Mouse (Mus musculus) lung, postnatal 10 days (tissue): ENCODE data around the gene Spata25.

Experiments
- DNase-seq: peaks from one replicate; pipeline ENCODE4 v3.0.0; 2021

The Spata25 gene

DNA sequence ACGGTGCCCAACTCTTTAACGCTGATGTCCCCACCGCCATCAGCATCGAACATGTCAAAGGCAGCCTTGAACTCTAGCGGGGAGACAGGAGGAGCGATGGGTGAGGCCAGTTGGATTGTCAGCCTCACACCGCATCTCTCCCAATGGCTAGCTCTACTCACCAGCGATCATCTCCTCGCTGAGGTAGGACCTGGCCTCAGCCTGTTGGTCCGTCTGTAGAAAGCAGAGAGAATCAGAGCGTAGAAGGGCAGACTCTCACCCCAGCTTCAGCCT is 50.4 kb downstream of the Spata25 start:
- DNase-seq: no peak

DNA sequence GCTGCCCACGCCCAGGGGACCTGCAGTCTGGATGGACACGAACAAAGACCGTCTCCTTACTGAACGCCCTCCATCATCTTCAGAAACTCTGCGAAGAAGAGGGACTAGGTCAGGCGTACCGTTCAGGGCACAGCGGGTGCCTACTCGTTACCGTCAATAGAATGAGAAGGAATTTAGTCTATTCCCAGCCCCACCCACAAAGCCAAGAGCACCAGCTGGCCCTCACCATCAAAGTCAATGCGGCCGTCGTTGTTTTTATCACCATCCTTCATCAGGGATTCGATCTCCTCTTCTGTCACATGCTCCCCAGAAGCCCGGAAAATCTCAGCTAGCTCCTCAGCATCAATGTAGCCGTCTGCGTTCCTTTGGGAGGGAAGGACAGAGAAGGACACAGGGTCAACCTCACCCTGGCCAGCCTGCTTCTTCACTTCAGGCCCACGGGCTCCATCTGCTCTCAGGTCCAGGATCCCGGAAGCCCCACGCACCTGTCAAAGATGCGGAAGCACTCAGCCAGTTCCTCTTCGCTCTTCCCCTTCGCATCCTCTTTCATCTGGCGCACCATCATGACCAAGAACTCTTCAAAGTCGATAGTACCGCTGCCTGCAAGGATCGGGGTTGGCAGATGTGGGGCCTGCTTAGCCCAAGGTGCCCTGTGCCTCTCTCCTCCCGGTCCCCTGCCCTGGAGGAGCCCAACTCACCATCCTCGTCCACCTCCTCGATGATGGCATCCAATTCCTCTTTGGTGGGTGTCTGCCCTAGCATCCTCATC is 50.9 kb downstream of the Spata25 start:
- no peak for DNase-seq

DNA sequence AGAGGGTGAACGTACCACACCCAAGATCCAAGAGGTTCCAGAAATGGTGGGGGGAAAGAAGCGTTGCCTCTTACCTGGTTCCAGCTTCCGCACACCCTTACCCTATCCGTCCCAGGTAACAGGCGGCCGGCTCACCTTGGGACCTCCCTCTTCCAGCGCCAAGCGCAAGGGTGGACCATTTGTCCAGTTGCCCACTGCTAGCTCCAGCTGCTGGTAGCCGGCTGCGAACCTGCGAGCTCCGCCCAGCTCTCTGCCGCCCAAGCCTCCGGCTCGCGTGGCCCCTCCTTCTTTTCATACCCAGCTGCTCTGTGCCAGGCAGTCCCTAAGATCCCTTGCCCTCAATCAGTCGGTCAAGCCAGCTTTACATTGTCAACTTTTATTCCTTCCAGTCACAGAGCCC is 51.5 kb downstream of the Spata25 start:
- no peak for DNase-seq
